Mouse (Mus musculus): Measurements from ENCODE around the gene BC017158.
A peak's percentile ranks its signal among the peaks of the same experiment; 100 is the strongest.

Gene BC017158

GRCm38 (mm10) chr7:128234796-128235195 is 63.2 kb downstream of the BC017158 start:
- DNase-seq (ENCODE audit: low spot score), result no peak

- peak; percentile 34 for DNase-seq (ENCODE audit: low spot score)
Measured at GRCm38 (mm10) chr7:128231741-128232140, 66.2 kb downstream of the BC017158 start.

Data from embryo, embryonic 10.5 days (tissue).